In genomic region chr2:58189501-58189900, GRCm38 (mm10) we compare ENCODE assay signal across 25 mouse cellular contexts. TPM values are rescaled to one million over a fixed set of nuclear protein-coding genes. Genes with fewer than 3 reads are reported as not detected.
DNase-seq lines count a peak whose midpoint lies in the region; ATAC-seq and TF ChIP-seq lines count a peak whose summit lies in the region.
"Had no signal": no experiment of that assay in that cellular context is flagged by ENCODE, and none has a peak within 500 bp of the region (broad histone marks: within the 10 kb centered on the region; RNA-seq: fewer than 3 reads in every experiment).

No protein-coding gene starts in this region.

- TF ChIP-seq POLR2A in spleen, adult 2 months (IDR thresholded peaks at IDR 0.05; ENCODE audit: low read depth, low read length) = no peak

- no peaks in the 10 kb centered on the region for H3K36me3 ChIP-seq in spleen, adult 2 months (ENCODE audit: control insufficient read depth, insufficient read depth, low read length)
- H3K36me3 ChIP-seq: embryonic facial prominence, embryonic 15.5 days; forebrain, embryonic 12.5 days; G1E; heart, embryonic 15.5 days; limb, embryonic 12.5 days; liver, embryonic 15.5 days; midbrain, embryonic 13.5 days had no signal

- TF ChIP-seq CTCF in spleen, adult 2 months (IDR thresholded peaks at IDR 0.05; ENCODE audit: extremely low read depth, insufficient read depth, insufficient read length, insufficient replicate concordance) = no peak

- H3K4me3 ChIP-seq in spleen, adult 2 months (ENCODE audit: extremely low read depth, insufficient read depth, insufficient read length) = no peak overlapping the region
- H3K4me3 ChIP-seq: embryonic facial prominence, embryonic 15.5 days; forebrain, embryonic 12.5 days; heart, embryonic 15.5 days; left cerebral cortex, adult 2 months; limb, embryonic 12.5 days; liver, embryonic 15.5 days; midbrain, embryonic 13.5 days had no signal

- 58% methylated on average over 4 of the region's 4 CpGs for WGBS in spleen, adult 2 months

- peak overlapping the region; percentile 60 for H3K27ac ChIP-seq in spleen, adult 2 months (ENCODE audit: insufficient read depth, low read length)
- H3K27ac ChIP-seq: embryonic facial prominence, embryonic 15.5 days; forebrain, embryonic 12.5 days; heart, embryonic 15.5 days; left cerebral cortex, adult 2 months; limb, embryonic 12.5 days; liver, embryonic 15.5 days; midbrain, embryonic 13.5 days had no signal

- peak in 1 of 2 experiments; percentile 27 for DNase-seq in spleen, adult 2 months (ENCODE audit: low read depth in 1 of 2, low spot score in 2 of 2)
- no peak for DNase-seq in spleen, postnatal 4 days (ENCODE audit: low spot score in 2 of 2)
- DNase-seq in CD4-positive helper T cell, adult 2 months (ENCODE audit: low read depth, low spot score) = peak; percentile 75
- no peak for DNase-seq in ovary, adult 18-20 months (ENCODE audit: low spot score)
- no peak for DNase-seq in urinary bladder, adult 2 months (ENCODE audit: low spot score)
- no peak for DNase-seq in kidney, adult 11 months
- DNase-seq: adrenal gland, postnatal 10 days; cerebellum, adult 9-10 months; forebrain, postnatal 0 days; kidney, adult 9 months; kidney, postnatal 10 days; lung, embryonic 14.5 days; right cerebral cortex, adult 18-20 months had no signal

- no peaks in the 10 kb centered on the region for H3K27me3 ChIP-seq in spleen, adult 2 months (ENCODE audit: control insufficient read depth, insufficient read depth, low read length)
- H3K27me3 ChIP-seq: embryonic facial prominence, embryonic 15.5 days; forebrain, embryonic 12.5 days; heart, embryonic 15.5 days; limb, embryonic 12.5 days; liver, embryonic 15.5 days; midbrain, embryonic 13.5 days had no signal

- ATAC-seq in common myeloid progenitor, adult 5-6 weeks (replicated peaks; ENCODE audit: low read depth, poor library complexity, severe bottlenecking) = peak; percentile 29; the same call in 1 of the 2 replicates
- ATAC-seq in megakaryocyte progenitor cell, adult 5-6 weeks (replicated peaks; ENCODE audit: poor library complexity) = peak; percentile 49
- ATAC-seq: forebrain, postnatal 0 days; hindbrain, embryonic 16.5 days; intestine, embryonic 16.5 days; midbrain, embryonic 13.5 days had no signal

- H3K4me1 ChIP-seq in spleen, adult 2 months (ENCODE audit: control insufficient read depth, insufficient read depth, insufficient read length) = peaks cover 17% of the 10 kb centered on the region
- H3K4me1 ChIP-seq: embryonic facial prominence, embryonic 15.5 days; forebrain, embryonic 12.5 days; heart, embryonic 15.5 days; limb, embryonic 12.5 days; liver, embryonic 15.5 days; midbrain, embryonic 13.5 days had no signal

RNA-seq across cellular contexts. Expression of gene Cytip, which starts 5.8 kb away (rescaled TPM):
- polyA plus RNA-seq in spleen, adult 2 months (2012; rRNA removed) = 152 and 254 TPM in 2 replicates
- total RNA-seq in common myeloid progenitor, adult 5-6 weeks (2017) = 23.5 and 45.5 TPM in 2 replicates
- 14.7 and 26.8 TPM in 2 replicates for total RNA-seq in megakaryocyte progenitor cell, adult 5-6 weeks (2015)
- total RNA-seq in megakaryocyte progenitor cell, adult 5-6 weeks (2017) = 34.1 and 46.1 TPM in 2 replicates
- polyA plus RNA-seq in urinary bladder, adult 2 months (2012; rRNA removed) = 4.6 and 5.0 TPM in 2 replicates
- polyA plus RNA-seq: G1E had no signal
